Mouse (Mus musculus) heart, embryonic 11.5 days (tissue): Measurements from ENCODE around the gene Gm10974. TPM values are rescaled to one million over a fixed set of nuclear protein-coding genes. Genes with fewer than 3 reads are reported as not detected.
A peak's percentile ranks its signal among the peaks of the same experiment; 100 is the strongest.

Source experiments
- ATAC-seq: fragments of 200-750 bp; cut with Nextera tagmentation; replicated peaks from 2 replicates; pipeline ENCODE4 v1.8.0; 2017; ENCODE audit warnings: moderate library complexity; ENCODE audit not compliant: insufficient number of reproducible peaks, low FRiP score, low TSS enrichment
- H3K27ac ChIP-seq: fragments of 300-500 bp; sonication (generic); 2 replicates; pipeline ENCODE4 v1.5.1; 2014; ENCODE audit warnings: mild to moderate bottlenecking, low read depth, low read length
- H3K27me3 ChIP-seq: fragments of 300-500 bp; sonication (generic); 2 replicates; pipeline ENCODE4 v1.6.1; 2014; ENCODE audit warnings: mild to moderate bottlenecking, low read length, mixed read lengths; ENCODE audit not compliant: control insufficient read depth, insufficient read depth
- H3K36me3 ChIP-seq: fragments of 300-500 bp; sonication (generic); 2 replicates; pipeline ENCODE4 v1.6.1; 2014; ENCODE audit warnings: mild to moderate bottlenecking, low read length, moderate library complexity, mixed read lengths; ENCODE audit not compliant: control insufficient read depth, insufficient read depth
- H3K4me1 ChIP-seq: fragments of 300-500 bp; sonication (generic); 2 replicates; pipeline ENCODE4 v1.6.1; 2014; ENCODE audit warnings: low read length; ENCODE audit not compliant: control insufficient read depth, insufficient read depth
- H3K4me2 ChIP-seq: fragments of 300-500 bp; sonication (generic); 2 replicates; pipeline ENCODE4 v1.6.1; 2014; ENCODE audit warnings: mild to moderate bottlenecking, moderate library complexity
- H3K4me3 ChIP-seq: fragments of 300-500 bp; sonication (generic); 2 replicates; pipeline ENCODE4 v1.5.1; 2014; ENCODE audit warnings: low read depth, low read length
- H3K9ac ChIP-seq: fragments of 300-500 bp; sonication (generic); 2 replicates; pipeline ENCODE4 v1.6.1; 2014; ENCODE audit warnings: mild to moderate bottlenecking, low read depth, low read length, moderate library complexity
- H3K9me3 ChIP-seq: fragments of 300-500 bp; sonication (generic); replicated peaks from 2 replicates; pipeline ENCODE4 v1.6.1; 2016; ENCODE audit warnings: low read length; ENCODE audit not compliant: control insufficient read depth
- WGBS: fragments of 180-500 bp; shearing (Covaris S2); extraction: QIAGEN DNeasy Blood & Tissue Kit; methylation state at CpG from one replicate; pipeline ENCODE4 v1.1.7; 2014; ENCODE audit not compliant: insufficient replicate concordance; 5-methylcytosine and 5-hydroxymethylcytosine counted together
- microRNA-seq: library from miRNA; unstranded; fragments of <30 nt; microRNA quantifications from one replicate; pipeline ENCODE4, GENCODE M21; 2016; ENCODE audit warnings: borderline number of aligned reads
- polyA plus RNA-seq: library from polyadenylated mRNA; unstranded; fragments of >200 nt; fragmentation: Nextera tagmentation; extraction: Ambion mirVana; gene quantifications from 2 replicates; pipeline ENCODE4 v1.2.1, GENCODE M21; 2014

Gene Gm10974
- polyA plus RNA-seq, 1 experiment from 2014 or later: not detected

GRCm38 (mm10) chr7:66427053-66427436 lies 61.3 kb downstream of the Gm10974 start:
- H3K4me3 ChIP-seq: peak overlapping the region; percentile 57
- no peaks in the 10 kb centered on the region for H3K36me3 ChIP-seq
- ATAC-seq: 0 out of 2 replicates have a peak, but pooled peaks have one; percentile 20
- H3K9me3 ChIP-seq: no peaks in the 10 kb centered on the region
- peaks cover 14% of the 10 kb centered on the region for H3K4me1 ChIP-seq
- no peak overlapping the region for H3K27ac ChIP-seq
- H3K27me3 ChIP-seq: peaks cover 49% of the 10 kb centered on the region
- WGBS: under 1% methylated on average over 23 of the region's 23 CpGs
- H3K4me2 ChIP-seq: peak overlapping the region; percentile 97
- no peak overlapping the region for H3K9ac ChIP-seq

GRCm38 (mm10) chr7:66427437-66428161 lies 61.9 kb downstream of the Gm10974 start, which contains the start of gene Aldh1a3:
TSS of gene Aldh1a3 (minus strand) at chr7:66427517.
- H3K27me3 ChIP-seq: peaks cover 49% of the 10 kb centered on the region
- peaks cover 14% of the 10 kb centered on the region for H3K4me1 ChIP-seq
- no peaks in the 10 kb centered on the region for H3K9me3 ChIP-seq
- H3K36me3 ChIP-seq: no peaks in the 10 kb centered on the region
- peak within 1 kb of the TSS; percentile 52 for H3K9ac ChIP-seq
- peak within 1 kb of the TSS; percentile 57 for H3K4me3 ChIP-seq
- peak within 1 kb of the TSS; percentile 97 for H3K4me2 ChIP-seq
- peak; percentile 55; the same call in 1 of the 2 replicates for ATAC-seq
- under 1% methylated on average over 52 of the region's 56 CpGs for WGBS
- H3K27ac ChIP-seq: no peak within 1 kb of the TSS

- WGBS: 46% methylated on average over 10 of the region's 10 CpGs
- Histone ChIP-seq H3K4me1 (peaks cover 13% of the 10 kb centered on the region), H3K9ac (no peak overlapping the region), H3K27ac (no peak overlapping the region), H3K36me3 (no peaks in the 10 kb centered on the region), H3K4me3 (no peak overlapping the region), H3K9me3 (no peaks in the 10 kb centered on the region), H3K27me3 (peaks cover 5% of the 10 kb centered on the region), H3K4me2 (no peak overlapping the region)
- no peak for ATAC-seq
Measured at GRCm38 (mm10) chr7:66434453-66434935, 68.8 kb downstream of the Gm10974 start.

Small RNA genes lying within 50 kb of the gene (microRNA-seq; reads per million reads assigned to microRNA genes)
- gene Mir7057: 0.34 reads per million

Other genes with a start within 250 kb of the Gm10974 start
- 6.3 and 7.8 TPM in 2 replicates for gene Lrrk1, start 22.4 kb downstream of the Gm10974 start, polyA plus RNA-seq
- gene Aldh1a3, start 61.6 kb downstream of the Gm10974 start, polyA plus RNA-seq: 0.56 and 0.76 TPM in 2 replicates